Mouse (Mus musculus): Measurements from ENCODE around the gene Prima1. TPM values are rescaled to one million over a fixed set of nuclear protein-coding genes. Genes with fewer than 3 reads are reported as not detected.

Gene Prima1
- polyA plus RNA-seq, 1 experiment from 2014 or later: 0.95 TPM

DNA sequence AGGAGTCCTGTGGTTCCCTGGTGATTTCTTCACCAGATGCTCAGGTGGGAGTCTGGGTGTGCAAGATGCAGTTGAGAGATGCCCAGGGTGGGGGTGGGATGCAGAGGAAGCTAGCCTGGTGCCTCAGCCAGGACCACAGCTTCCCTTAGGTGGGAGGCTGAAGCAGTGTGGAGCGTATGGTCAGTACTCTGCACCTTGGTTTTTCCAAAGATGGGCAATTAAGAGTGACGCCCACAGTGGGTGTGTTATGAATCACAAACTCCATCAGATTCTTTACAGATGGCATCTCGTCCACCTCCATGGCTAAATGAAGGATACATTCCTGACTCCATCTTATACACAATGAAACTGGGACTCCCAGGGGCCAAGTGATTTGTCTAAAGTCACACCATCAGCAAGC is 30.2 kb upstream of the Prima1 start:
- no peaks in the 10 kb centered on the region for H3K36me3 ChIP-seq (ENCODE audit: control insufficient read depth, insufficient read depth, low read length)
- WGBS: 83% methylated on average over 3 of the region's 3 CpGs
- no peaks in the 10 kb centered on the region for H3K4me1 ChIP-seq (replicated peaks; ENCODE audit: control insufficient read depth, insufficient read depth, low read length)
- no peak overlapping the region for H3K4me2 ChIP-seq (ENCODE audit: low read depth, low read length, severe bottlenecking)
- ATAC-seq (replicated peaks; ENCODE audit: low FRiP score) (no peak), DNase-seq (ENCODE audit: low spot score) (no peak)
- H3K4me3 ChIP-seq (ENCODE audit: low read depth, low read length): no peak overlapping the region
- no peaks in the 10 kb centered on the region for H3K9me3 ChIP-seq (ENCODE audit: control insufficient read depth, low read length)
- H3K9ac ChIP-seq (ENCODE audit: low read length): no peak overlapping the region
- no peaks in the 10 kb centered on the region for H3K27me3 ChIP-seq (ENCODE audit: control insufficient read depth, insufficient read depth, low read length)
- H3K27ac ChIP-seq (ENCODE audit: low read depth, low read length): no peak overlapping the region

DNA sequence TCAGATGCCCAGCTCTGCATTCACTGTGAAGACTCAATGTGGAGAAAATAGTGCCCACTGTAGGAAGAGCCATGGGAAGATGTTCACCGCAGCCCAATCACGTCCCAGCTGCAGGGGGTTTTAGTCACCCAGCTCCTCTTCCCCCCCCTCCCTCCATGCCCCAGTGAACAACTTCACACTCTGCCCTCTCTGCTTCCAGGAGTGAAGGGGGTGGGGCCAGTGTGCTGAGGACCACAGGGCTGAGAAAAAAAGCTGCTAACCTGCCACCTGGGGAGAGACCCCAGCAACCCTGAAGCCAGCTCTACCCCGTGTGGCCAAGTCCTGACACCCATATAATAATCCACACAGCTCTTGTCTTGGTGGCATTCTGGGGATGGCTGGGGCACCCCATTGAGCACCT is 24.7 kb upstream of the Prima1 start:
- ATAC-seq (replicated peaks; ENCODE audit: low FRiP score) (no peak), DNase-seq (ENCODE audit: low spot score) (no peak)
- Histone ChIP-seq H3K27me3 (ENCODE audit: control insufficient read depth, insufficient read depth, low read length) (no peaks in the 10 kb centered on the region), H3K9ac (ENCODE audit: low read length) (no peak overlapping the region), H3K9me3 (ENCODE audit: control insufficient read depth, low read length) (no peaks in the 10 kb centered on the region), H3K4me2 (ENCODE audit: low read depth, low read length, severe bottlenecking) (no peak overlapping the region), H3K4me1 (replicated peaks; ENCODE audit: control insufficient read depth, insufficient read depth, low read length) (no peaks in the 10 kb centered on the region), H3K4me3 (ENCODE audit: low read depth, low read length) (no peak overlapping the region), H3K27ac (ENCODE audit: low read depth, low read length) (no peak overlapping the region), H3K36me3 (ENCODE audit: control insufficient read depth, insufficient read depth, low read length) (no peaks in the 10 kb centered on the region)
- 30% methylated on average over 3 of the region's 3 CpGs for WGBS

DNA sequence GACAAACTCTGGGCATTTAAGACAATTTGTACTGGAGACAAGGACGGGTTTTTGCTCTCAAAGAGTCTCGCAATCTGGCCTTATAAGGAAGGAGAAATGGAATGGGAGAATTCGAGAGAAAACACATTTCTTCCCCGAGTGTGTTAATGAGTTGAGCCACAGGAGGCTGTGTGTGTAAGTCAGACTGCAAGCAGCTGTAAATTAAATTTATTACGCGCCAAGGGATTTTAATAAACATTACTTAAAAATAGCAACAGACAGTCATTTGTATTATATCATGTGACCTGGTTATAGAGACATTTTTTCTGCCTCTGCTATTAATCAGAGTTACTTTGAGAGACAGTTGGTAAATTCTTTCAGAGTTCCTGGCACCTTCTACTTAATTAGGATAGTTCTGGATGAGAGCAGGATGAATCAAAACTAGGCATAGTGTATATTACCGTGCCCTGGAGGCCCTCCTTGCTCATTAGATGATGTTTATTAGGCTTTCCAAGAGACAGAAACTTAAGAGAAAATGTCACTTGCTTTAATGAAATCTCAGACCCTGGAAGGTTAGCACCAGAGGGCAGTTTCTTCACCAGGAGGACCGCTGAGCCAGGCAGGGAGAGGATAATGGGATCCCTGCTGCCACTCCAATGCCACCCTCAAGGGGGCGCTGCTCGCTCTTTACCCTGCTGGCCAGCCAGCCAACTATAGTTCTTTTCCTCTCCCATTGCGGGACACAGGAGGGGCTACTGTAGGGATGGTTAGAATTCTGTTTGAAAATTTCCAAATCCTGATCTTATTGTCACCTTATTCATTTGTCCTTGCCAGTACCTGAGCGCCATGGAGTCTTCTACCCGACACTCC is 20.3 kb upstream of the Prima1 start:
- H3K9ac ChIP-seq (ENCODE audit: low read length): no peak overlapping the region
- ATAC-seq (replicated peaks; ENCODE audit: low FRiP score): no peak
- 61% methylated on average over 13 of the region's 13 CpGs for WGBS
- H3K9me3 ChIP-seq (ENCODE audit: control insufficient read depth, low read length): no peaks in the 10 kb centered on the region
- H3K27me3 ChIP-seq (ENCODE audit: control insufficient read depth, insufficient read depth, low read length): no peaks in the 10 kb centered on the region
- peak; percentile 59 for DNase-seq (ENCODE audit: low spot score)
- no peak overlapping the region for H3K4me2 ChIP-seq (ENCODE audit: low read depth, low read length, severe bottlenecking)
- H3K36me3 ChIP-seq (ENCODE audit: control insufficient read depth, insufficient read depth, low read length): no peaks in the 10 kb centered on the region
- H3K4me3 ChIP-seq (ENCODE audit: low read depth, low read length): no peak overlapping the region
- H3K27ac ChIP-seq (ENCODE audit: low read depth, low read length): no peak overlapping the region
- H3K4me1 ChIP-seq (replicated peaks; ENCODE audit: control insufficient read depth, insufficient read depth, low read length): no peaks in the 10 kb centered on the region

DNA sequence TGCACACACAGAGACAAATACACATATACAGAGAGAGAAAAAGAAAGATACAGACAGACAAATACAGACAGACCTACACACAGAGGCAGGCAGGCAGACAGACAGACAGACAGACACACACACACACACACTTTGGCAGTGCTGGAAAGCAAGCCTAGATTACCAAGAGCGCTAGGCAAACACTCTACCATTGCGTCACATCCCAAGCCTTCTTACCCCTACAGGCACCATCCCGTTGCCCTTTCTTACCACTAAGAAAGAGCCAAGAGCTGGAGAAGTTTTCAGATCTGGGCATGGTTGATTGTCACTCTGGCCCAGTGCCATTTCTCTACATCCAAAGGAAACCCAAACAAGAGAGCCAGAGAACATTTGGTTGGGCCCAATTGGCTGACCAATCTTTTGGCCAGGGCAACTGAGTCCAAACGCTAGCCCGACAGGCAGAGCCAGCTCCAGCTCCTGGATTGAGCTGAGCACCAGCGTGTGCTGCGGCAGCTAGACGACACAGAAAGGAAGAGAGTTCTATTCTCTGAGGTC is 11.0 kb upstream of the Prima1 start:
- no peak overlapping the region for H3K9ac ChIP-seq (ENCODE audit: low read length)
- WGBS: 93% methylated on average over 8 of the region's 8 CpGs
- H3K9me3 ChIP-seq (ENCODE audit: control insufficient read depth, low read length): no peaks in the 10 kb centered on the region
- ATAC-seq (replicated peaks; ENCODE audit: low FRiP score) (no peak), DNase-seq (ENCODE audit: low spot score) (no peak)
- H3K4me2 ChIP-seq (ENCODE audit: low read depth, low read length, severe bottlenecking): no peak overlapping the region
- H3K4me1 ChIP-seq (replicated peaks; ENCODE audit: control insufficient read depth, insufficient read depth, low read length): no peaks in the 10 kb centered on the region
- no peaks in the 10 kb centered on the region for H3K27me3 ChIP-seq (ENCODE audit: control insufficient read depth, insufficient read depth, low read length)
- no peaks in the 10 kb centered on the region for H3K36me3 ChIP-seq (ENCODE audit: control insufficient read depth, insufficient read depth, low read length)
- H3K4me3 ChIP-seq (ENCODE audit: low read depth, low read length): no peak overlapping the region
- H3K27ac ChIP-seq (ENCODE audit: low read depth, low read length): no peak overlapping the region

DNA sequence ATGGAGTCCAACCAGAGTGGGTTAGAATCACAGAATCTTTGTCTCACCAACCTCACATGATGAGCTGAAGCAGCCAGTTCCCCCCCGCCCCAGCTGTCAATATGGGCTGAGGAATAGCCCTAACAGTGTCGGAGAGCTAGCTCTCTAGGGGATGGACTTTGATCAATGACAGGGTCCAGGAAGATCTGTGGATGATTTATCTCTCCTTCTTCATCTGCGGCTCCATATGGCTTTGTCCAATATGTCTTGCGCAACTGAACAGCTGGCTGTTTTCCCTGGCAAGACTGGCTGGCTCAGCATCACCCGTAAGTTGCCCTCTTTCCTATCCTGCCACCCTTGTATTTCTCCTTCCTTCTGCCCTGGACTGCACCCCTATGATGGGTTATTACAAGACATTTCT is 9.2 kb upstream of the Prima1 start:
- ATAC-seq (replicated peaks; ENCODE audit: low FRiP score): no peak
- no peak overlapping the region for H3K4me2 ChIP-seq (ENCODE audit: low read depth, low read length, severe bottlenecking)
- H3K27me3 ChIP-seq (ENCODE audit: control insufficient read depth, insufficient read depth, low read length): no peaks in the 10 kb centered on the region
- H3K36me3 ChIP-seq (ENCODE audit: control insufficient read depth, insufficient read depth, low read length): no peaks in the 10 kb centered on the region
- H3K27ac ChIP-seq (ENCODE audit: low read depth, low read length): no peak overlapping the region
- no peak for DNase-seq (ENCODE audit: low spot score)
- H3K4me1 ChIP-seq (replicated peaks; ENCODE audit: control insufficient read depth, insufficient read depth, low read length): no peaks in the 10 kb centered on the region
- no peak overlapping the region for H3K9ac ChIP-seq (ENCODE audit: low read length)
- 95% methylated on average over 5 of the region's 5 CpGs for WGBS
- no peak overlapping the region for H3K4me3 ChIP-seq (ENCODE audit: low read depth, low read length)
- no peaks in the 10 kb centered on the region for H3K9me3 ChIP-seq (ENCODE audit: control insufficient read depth, low read length)

DNA sequence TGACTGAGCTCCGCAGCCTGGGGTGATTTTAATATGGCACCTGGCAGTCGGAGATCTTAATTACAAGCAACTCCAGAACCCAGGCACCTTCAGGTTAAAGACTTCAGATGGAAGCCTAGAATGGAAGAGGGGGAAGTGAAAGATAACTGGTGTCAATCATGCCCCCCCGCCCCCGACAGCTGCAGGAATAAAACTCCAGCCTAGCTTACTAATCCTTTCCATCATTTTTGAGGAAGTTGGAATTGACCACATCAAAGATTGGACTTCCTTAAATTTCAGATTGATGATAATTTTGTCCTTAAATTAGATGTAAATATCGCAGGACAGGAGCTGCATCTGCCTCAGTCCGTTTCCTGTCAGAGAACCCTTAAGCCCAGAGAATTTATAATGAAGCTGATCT is 8.4 kb upstream of the Prima1 start:
- 86% methylated on average over 6 of the region's 6 CpGs for WGBS
- Histone ChIP-seq H3K4me2 (ENCODE audit: low read depth, low read length, severe bottlenecking) (no peak overlapping the region), H3K9ac (ENCODE audit: low read length) (no peak overlapping the region), H3K27ac (ENCODE audit: low read depth, low read length) (no peak overlapping the region), H3K36me3 (ENCODE audit: control insufficient read depth, insufficient read depth, low read length) (no peaks in the 10 kb centered on the region), H3K27me3 (ENCODE audit: control insufficient read depth, insufficient read depth, low read length) (no peaks in the 10 kb centered on the region), H3K4me1 (replicated peaks; ENCODE audit: control insufficient read depth, insufficient read depth, low read length) (no peaks in the 10 kb centered on the region), H3K9me3 (ENCODE audit: control insufficient read depth, low read length) (no peaks in the 10 kb centered on the region), H3K4me3 (ENCODE audit: low read depth, low read length) (no peak overlapping the region)
- no peak for DNase-seq (ENCODE audit: low spot score)
- ATAC-seq (replicated peaks; ENCODE audit: low FRiP score): no peak

DNA sequence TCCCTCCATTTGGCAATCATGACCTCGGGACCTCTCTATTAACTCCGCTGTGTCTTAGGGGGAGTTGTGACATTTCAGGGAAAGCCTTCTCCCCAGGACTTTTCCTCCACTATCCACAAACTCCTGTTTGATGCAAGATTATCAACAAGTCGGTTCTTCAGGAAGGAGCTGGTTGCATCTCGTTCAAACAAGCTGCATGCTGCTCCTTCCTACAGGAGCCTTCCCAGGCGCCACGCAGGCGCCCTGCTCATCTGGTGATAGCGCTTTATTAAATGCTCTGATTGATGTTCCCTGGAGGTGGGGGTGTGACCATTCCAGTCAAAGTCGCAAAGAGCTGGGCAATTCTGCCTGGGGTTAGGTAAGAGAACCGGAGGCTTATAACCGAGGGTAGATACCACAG is 1.1 kb upstream of the Prima1 start:
- DNase-seq (ENCODE audit: low spot score): no peak
- peaks cover 20% of the 10 kb centered on the region for H3K27me3 ChIP-seq (ENCODE audit: control insufficient read depth, insufficient read depth, low read length)

DNA sequence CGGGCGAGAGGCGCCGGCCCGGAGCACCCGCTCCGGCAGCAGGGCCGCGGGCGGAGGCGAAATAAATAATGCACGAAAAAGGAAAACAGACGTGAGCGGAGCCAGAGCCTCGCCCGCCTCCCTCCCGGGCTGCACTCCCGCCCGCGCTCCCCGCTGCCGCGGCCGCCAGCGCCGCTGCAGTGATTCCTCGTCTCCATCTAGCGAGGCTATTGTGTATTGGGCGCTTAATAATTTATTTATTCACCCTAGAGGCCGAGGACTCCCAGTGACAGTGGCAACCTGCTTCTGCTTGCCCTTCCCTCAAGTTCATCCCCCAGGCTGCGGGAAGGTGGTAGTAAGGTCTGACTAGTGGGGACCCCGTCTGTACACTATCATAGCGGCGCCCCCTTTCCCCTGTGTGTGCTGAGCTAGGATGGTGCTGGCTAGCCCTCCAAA is 658 bp upstream of the Prima1 start:
- under 1% methylated on average over 34 of the region's 34 CpGs for WGBS
- DNase-seq (ENCODE audit: low spot score) (peak; percentile 75), ATAC-seq (replicated peaks; ENCODE audit: low FRiP score) (peak; percentile 71)
- Histone ChIP-seq H3K9me3 (ENCODE audit: control insufficient read depth, low read length) (no peaks in the 10 kb centered on the region), H3K9ac (ENCODE audit: low read length) (peak overlapping the region; percentile 73), H3K27ac (ENCODE audit: low read depth, low read length) (no peak overlapping the region), H3K4me3 (ENCODE audit: low read depth, low read length) (peak overlapping the region; percentile 65), H3K4me2 (ENCODE audit: low read depth, low read length, severe bottlenecking) (peak overlapping the region; percentile 81), H3K27me3 (ENCODE audit: control insufficient read depth, insufficient read depth, low read length) (peaks cover 20% of the 10 kb centered on the region), H3K4me1 (replicated peaks; ENCODE audit: control insufficient read depth, insufficient read depth, low read length) (peaks cover 2% of the 10 kb centered on the region; the same call in 1 of the 2 replicates), H3K36me3 (ENCODE audit: control insufficient read depth, insufficient read depth, low read length) (no peaks in the 10 kb centered on the region)

More for the DNA sequence above, 1.1 kb upstream of the Prima1 start:
- WGBS: 4% methylated on average over 11 of the region's 11 CpGs
- Histone ChIP-seq H3K9ac (ENCODE audit: low read length) (no peak overlapping the region), H3K4me1 (replicated peaks; ENCODE audit: control insufficient read depth, insufficient read depth, low read length) (peaks cover 2% of the 10 kb centered on the region; the same call in 1 of the 2 replicates), H3K36me3 (ENCODE audit: control insufficient read depth, insufficient read depth, low read length) (no peaks in the 10 kb centered on the region), H3K27ac (ENCODE audit: low read depth, low read length) (no peak overlapping the region), H3K4me2 (ENCODE audit: low read depth, low read length, severe bottlenecking) (peak overlapping the region; percentile 81), H3K4me3 (ENCODE audit: low read depth, low read length) (peak overlapping the region; percentile 65), H3K9me3 (ENCODE audit: control insufficient read depth, low read length) (no peaks in the 10 kb centered on the region)
- ATAC-seq (replicated peaks; ENCODE audit: low FRiP score): no peak

Measured in forebrain, embryonic 11.5 days (tissue).